Mouse (Mus musculus) CH12.LX (cell line): ENCODE measurements around the gene Ccnl1.

Experiments
- CTCF ChIP-seq, 2 experiments: IDR thresholded peaks in 1 of 2; conservative IDR thresholded peaks in 1 of 2; 2 replicates each; pipeline ENCODE4 v1.5.1; 2011 to 2012; ENCODE audit warnings: low read depth in 2 of 2, low read length in 2 of 2, improper control_type of control experiment in 1 of 2, inconsistent platforms in 1 of 2, mild to moderate bottlenecking in 1 of 2, moderate library complexity in 1 of 2
- PAX5 ChIP-seq: IDR thresholded peaks from 2 replicates; pipeline ENCODE4 v1.6.1; 2012; ENCODE audit warnings: low read length, inconsistent platforms, mixed read lengths
- USF2 ChIP-seq: conservative IDR thresholded peaks from 2 replicates; pipeline ENCODE4 v1.6.1; 2011; ENCODE audit warnings: low read depth, low read length, improper control_type of control experiment
- ZMIZ1 ChIP-seq: IDR thresholded peaks from 2 replicates; pipeline ENCODE4 v1.6.1; 2012; ENCODE audit warnings: low read depth, mild to moderate bottlenecking, inconsistent platforms, low read length, improper control_type of control experiment

DNA sequence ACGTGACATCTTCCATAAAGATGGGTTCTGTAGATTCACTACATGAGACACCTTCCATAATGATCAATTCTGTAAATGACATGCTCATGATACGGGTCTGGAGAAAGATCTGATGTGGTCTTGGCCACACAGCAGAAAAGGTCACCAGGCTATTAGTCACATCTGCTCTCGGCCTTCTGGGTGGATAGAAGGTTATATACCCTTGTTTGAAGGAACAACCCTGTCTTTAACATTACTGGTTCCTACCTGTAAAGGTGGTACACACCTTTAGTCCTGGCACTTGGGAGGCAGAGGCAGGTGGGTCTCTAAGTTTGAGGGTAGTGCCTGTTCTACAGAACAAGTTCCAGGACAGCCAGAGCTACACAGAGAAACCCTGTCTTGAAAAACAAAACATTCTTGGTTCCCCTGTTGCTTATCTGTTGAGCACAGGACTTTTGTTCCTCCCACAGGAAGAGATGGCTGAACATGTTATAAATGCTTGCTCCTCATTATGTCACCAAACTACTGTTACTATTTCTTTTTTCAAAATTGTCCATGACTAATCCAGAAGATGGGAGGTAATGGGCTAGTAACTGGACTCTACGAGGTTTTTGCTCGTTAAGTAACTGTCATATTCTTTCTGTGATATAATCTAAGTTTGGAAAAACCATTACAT lies 2.4 kb upstream of the Ccnl1 start:
- TF ChIP-seq USF2 (no peak), PAX5 (no peak), ZMIZ1 (no peak), CTCF (conservative IDR thresholded peaks at IDR 0.05 in 1 of 2, IDR thresholded peaks at IDR 0.05 in 1 of 2; ENCODE audit: low read depth in 2 of 2, low read length in 2 of 2) (no peak)
